Mouse (Mus musculus): ENCODE data around the gene Accsl. TPM values are rescaled to one million over a fixed set of nuclear protein-coding genes. Genes with fewer than 3 reads are reported as not detected.

Accsl gene
- not detected in 2 replicates for polyA plus RNA-seq (2016; fragmentation: Nextera tagmentation; extraction: Ambion mirVana)

GRCm38 (mm10) chr2:93869107-93869600, at the start of gene Accsl:
Gene Accsl, minus strand, starts transcription at chr2:93869157.
- Histone ChIP-seq H3K4me2 (no peak within 1 kb of the TSS), H3K4me1 (replicated peaks) (peaks cover 9% of the 10 kb centered on the region), H3K27me3 (replicated peaks) (peaks cover 5% of the 10 kb centered on the region; the same call in 1 of the 2 replicates), H3K9me3 (replicated peaks) (no peaks in the 10 kb centered on the region), H3K4me3 (no peak within 1 kb of the TSS), H3K36me3 (no peaks in the 10 kb centered on the region), H3K27ac (ENCODE audit: poor library complexity, severe bottlenecking) (no peak within 1 kb of the TSS), H3K9ac (no peak within 1 kb of the TSS)
- 60% methylated on average over 7 of the region's 7 CpGs for WGBS
- no peak for ATAC-seq (ENCODE audit: insufficient number of reproducible peaks, low FRiP score)

GRCm38 (mm10) chr2:93913552-93913951, 44.6 kb upstream of the Accsl start:
- H3K36me3 ChIP-seq: no peaks in the 10 kb centered on the region
- H3K4me3 ChIP-seq: no peak overlapping the region
- ATAC-seq (ENCODE audit: insufficient number of reproducible peaks, low FRiP score): no peak
- H3K4me2 ChIP-seq: no peak overlapping the region
- no peaks in the 10 kb centered on the region for H3K9me3 ChIP-seq (replicated peaks)
- whole genome bisulfite sequencing: 89% methylated on average over 2 of the region's 2 CpGs
- H3K9ac ChIP-seq: no peak overlapping the region
- H3K27ac ChIP-seq (ENCODE audit: poor library complexity, severe bottlenecking): no peak overlapping the region
- H3K4me1 ChIP-seq (replicated peaks): no peaks in the 10 kb centered on the region
- peaks cover 12% of the 10 kb centered on the region; the same call in 1 of the 2 replicates for H3K27me3 ChIP-seq (replicated peaks)

GRCm38 (mm10) chr2:93911942-93912341, 43.0 kb upstream of the Accsl start:
- no peaks in the 10 kb centered on the region for H3K9me3 ChIP-seq (replicated peaks)
- H3K36me3 ChIP-seq: no peaks in the 10 kb centered on the region
- no peaks in the 10 kb centered on the region for H3K4me1 ChIP-seq (replicated peaks)
- WGBS: 82% methylated on average over 10 of the region's 10 CpGs
- no peak overlapping the region for H3K4me3 ChIP-seq
- no peak overlapping the region for H3K4me2 ChIP-seq
- H3K27ac ChIP-seq (ENCODE audit: poor library complexity, severe bottlenecking): no peak overlapping the region
- H3K9ac ChIP-seq: no peak overlapping the region
- no peak for ATAC-seq (ENCODE audit: insufficient number of reproducible peaks, low FRiP score)
- H3K27me3 ChIP-seq (replicated peaks): peaks cover 7% of the 10 kb centered on the region; the same call in 1 of the 2 replicates

- Histone ChIP-seq H3K4me3 (no peak overlapping the region), H3K36me3 (no peaks in the 10 kb centered on the region), H3K27ac (ENCODE audit: poor library complexity, severe bottlenecking) (no peak overlapping the region), H3K4me1 (replicated peaks) (no peaks in the 10 kb centered on the region), H3K9me3 (replicated peaks) (no peaks in the 10 kb centered on the region), H3K27me3 (replicated peaks) (peaks cover 6% of the 10 kb centered on the region; the same call in 1 of the 2 replicates), H3K9ac (no peak overlapping the region), H3K4me2 (no peak overlapping the region)
- no peak for ATAC-seq (ENCODE audit: insufficient number of reproducible peaks, low FRiP score)
- 74% methylated on average over 5 of the region's 5 CpGs for WGBS
These were observed 40.8 kb upstream of the Accsl start for GRCm38 (mm10) chr2:93909716-93910115.

GRCm38 (mm10) chr2:93907519-93908294, 38.8 kb upstream of the Accsl start:
- Histone ChIP-seq H3K9me3 (replicated peaks) (no peaks in the 10 kb centered on the region), H3K27me3 (replicated peaks) (peaks cover 3% of the 10 kb centered on the region; the same call in 1 of the 2 replicates), H3K4me1 (replicated peaks) (peaks cover 15% of the 10 kb centered on the region), H3K9ac (no peak overlapping the region), H3K4me2 (no peak overlapping the region), H3K4me3 (no peak overlapping the region), H3K36me3 (no peaks in the 10 kb centered on the region), H3K27ac (ENCODE audit: poor library complexity, severe bottlenecking) (no peak overlapping the region)
- ATAC-seq (ENCODE audit: insufficient number of reproducible peaks, low FRiP score): no peak
- 48% methylated on average over 9 of the region's 9 CpGs for WGBS

GRCm38 (mm10) chr2:93906316-93906715, 37.4 kb upstream of the Accsl start:
- H3K9me3 ChIP-seq (replicated peaks): no peaks in the 10 kb centered on the region
- no peak for ATAC-seq (ENCODE audit: insufficient number of reproducible peaks, low FRiP score)
- H3K4me3 ChIP-seq: no peak overlapping the region
- no peaks in the 10 kb centered on the region for H3K36me3 ChIP-seq
- H3K27me3 ChIP-seq (replicated peaks): peaks cover 3% of the 10 kb centered on the region; the same call in 1 of the 2 replicates
- H3K4me2 ChIP-seq: no peak overlapping the region
- 36% methylated on average over 4 of the region's 4 CpGs for WGBS
- H3K27ac ChIP-seq (ENCODE audit: poor library complexity, severe bottlenecking): no peak overlapping the region
- peaks cover 15% of the 10 kb centered on the region for H3K4me1 ChIP-seq (replicated peaks)
- no peak overlapping the region for H3K9ac ChIP-seq

GRCm38 (mm10) chr2:93903415-93903814, 34.5 kb upstream of the Accsl start:
- peak; percentile 52 for ATAC-seq (ENCODE audit: insufficient number of reproducible peaks, low FRiP score)
- Histone ChIP-seq H3K4me1 (replicated peaks) (peaks cover 15% of the 10 kb centered on the region), H3K4me3 (no peak overlapping the region), H3K27ac (ENCODE audit: poor library complexity, severe bottlenecking) (no peak overlapping the region), H3K4me2 (no peak overlapping the region), H3K9me3 (replicated peaks) (no peaks in the 10 kb centered on the region), H3K9ac (no peak overlapping the region), H3K27me3 (replicated peaks) (no peaks in the 10 kb centered on the region), H3K36me3 (no peaks in the 10 kb centered on the region)
- 32% methylated on average over 6 of the region's 6 CpGs for WGBS

GRCm38 (mm10) chr2:93902680-93903305, 33.8 kb upstream of the Accsl start:
- H3K9me3 ChIP-seq (replicated peaks): no peaks in the 10 kb centered on the region
- no peak overlapping the region for H3K4me2 ChIP-seq
- 56% methylated on average over 5 of the region's 5 CpGs for WGBS
- no peak overlapping the region for H3K4me3 ChIP-seq
- H3K27me3 ChIP-seq (replicated peaks): no peaks in the 10 kb centered on the region
- no peak for ATAC-seq (ENCODE audit: insufficient number of reproducible peaks, low FRiP score)
- no peak overlapping the region for H3K27ac ChIP-seq (ENCODE audit: poor library complexity, severe bottlenecking)
- H3K4me1 ChIP-seq (replicated peaks): peaks cover 15% of the 10 kb centered on the region
- no peaks in the 10 kb centered on the region for H3K36me3 ChIP-seq
- H3K9ac ChIP-seq: no peak overlapping the region

GRCm38 (mm10) chr2:93899397-93900380, 30.7 kb upstream of the Accsl start:
- no peaks in the 10 kb centered on the region for H3K9me3 ChIP-seq (replicated peaks)
- H3K36me3 ChIP-seq: no peaks in the 10 kb centered on the region
- peak; percentile 12; the same call in 1 of the 2 replicates for ATAC-seq (ENCODE audit: insufficient number of reproducible peaks, low FRiP score)
- peaks cover 15% of the 10 kb centered on the region for H3K4me1 ChIP-seq (replicated peaks)
- no peak overlapping the region for H3K4me3 ChIP-seq
- WGBS: 50% methylated on average over 16 of the region's 16 CpGs
- no peaks in the 10 kb centered on the region for H3K27me3 ChIP-seq (replicated peaks)
- H3K9ac ChIP-seq: no peak overlapping the region
- no peak overlapping the region for H3K27ac ChIP-seq (ENCODE audit: poor library complexity, severe bottlenecking)
- no peak overlapping the region for H3K4me2 ChIP-seq

GRCm38 (mm10) chr2:93891611-93892280, 22.8 kb upstream of the Accsl start:
- Histone ChIP-seq H3K36me3 (no peaks in the 10 kb centered on the region), H3K4me2 (no peak overlapping the region), H3K4me3 (no peak overlapping the region), H3K27ac (ENCODE audit: poor library complexity, severe bottlenecking) (no peak overlapping the region), H3K27me3 (replicated peaks) (no peaks in the 10 kb centered on the region), H3K4me1 (replicated peaks) (peaks cover 24% of the 10 kb centered on the region), H3K9ac (no peak overlapping the region), H3K9me3 (replicated peaks) (no peaks in the 10 kb centered on the region)
- WGBS: 20% methylated on average over 9 of the region's 9 CpGs
- peak; percentile 77 for ATAC-seq (ENCODE audit: insufficient number of reproducible peaks, low FRiP score)

All from heart, embryonic 12.5 days (tissue).